Mouse (Mus musculus): ENCODE measurements around the gene B4galt3.

DNA sequence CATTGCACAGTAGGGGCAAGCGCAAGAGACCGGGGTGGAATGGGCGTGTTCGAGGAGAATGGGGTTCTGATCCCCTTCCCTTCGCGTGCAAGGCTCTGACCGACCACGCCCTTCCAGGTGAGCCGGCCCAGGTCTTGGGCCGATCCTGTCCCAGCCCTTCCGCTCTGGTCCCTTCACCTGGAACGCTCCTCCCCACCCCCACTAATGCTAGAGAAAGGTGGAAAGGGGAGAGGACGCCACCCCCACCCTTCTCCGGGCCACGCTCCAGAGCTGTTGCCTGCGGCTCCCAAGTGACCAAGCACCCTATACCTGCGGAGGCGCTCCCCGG is 409 bp downstream of the B4galt3 start:
- no peak for TF ChIP-seq CTCF (IDR thresholded peaks at IDR 0.05; ENCODE audit: low read depth, low read length)
- no peak for TF ChIP-seq POLR2A (IDR thresholded peaks at IDR 0.05; ENCODE audit: extremely low read depth, insufficient read depth, low read length)

Measured in liver, adult 2 months (tissue).